Mouse (Mus musculus): ENCODE measurements at regions not wholly inside any gene's neighbourhood (a gene's known extent, or its start where the extent isn't known, plus 50 kb on each side); places are given as distances from the start of the nearest gene placed in this dataset.

DNA sequence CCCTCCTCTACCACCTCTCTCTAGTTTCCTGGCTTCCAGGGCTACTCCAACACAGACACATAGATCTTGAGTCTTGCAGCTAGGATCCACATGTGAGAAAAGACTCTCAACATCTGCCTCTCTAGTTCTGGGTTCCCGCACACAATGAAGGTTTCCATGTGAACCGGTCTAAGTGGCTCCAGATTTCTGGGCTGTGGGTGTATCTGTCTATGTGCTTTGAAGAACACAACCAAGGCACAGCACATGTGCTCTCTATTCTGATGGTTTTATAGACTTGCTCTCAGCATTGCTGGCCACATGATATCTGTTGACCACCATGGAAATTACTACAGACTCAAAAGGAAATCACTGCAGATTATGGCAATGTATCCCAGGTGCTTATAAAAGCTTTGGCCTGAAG is 972.4 kb downstream of the Defb40 start:
- no peak for TF ChIP-seq KAT2A (conservative IDR thresholded peaks at IDR 0.05; ENCODE audit: low read depth, low read length)
- no peak for TF ChIP-seq CTCF (IDR thresholded peaks at IDR 0.05 in 2 of 3, conservative IDR thresholded peaks at IDR 0.05 in 1 of 3; ENCODE audit: control insufficient read depth in 1 of 3, insufficient read depth in 1 of 3, low read depth in 2 of 3, low read length in 3 of 3, poor library complexity in 1 of 3, severe bottlenecking in 1 of 3)
- no peak for TF ChIP-seq EP300 (IDR thresholded peaks at IDR 0.05; ENCODE audit: low read depth in 1 of 2, low read length in 2 of 2)
- TF ChIP-seq NRF1 (IDR thresholded peaks at IDR 0.05; ENCODE audit: insufficient read depth, low read depth, low read length, poor library complexity, severe bottlenecking): no peak
- TF ChIP-seq MAX (IDR thresholded peaks at IDR 0.05; ENCODE audit: low read length): no peak
- no peak for TF ChIP-seq POLR2A (IDR thresholded peaks at IDR 0.05; ENCODE audit: control insufficient read depth in 1 of 2, insufficient read depth in 1 of 2, low read depth in 1 of 2, low read length in 2 of 2, poor library complexity in 1 of 2)
- no peak for TF ChIP-seq MYC (IDR thresholded peaks at IDR 0.05; ENCODE audit: low read depth, low read length)
- no peak for TF ChIP-seq ZMIZ1 (IDR thresholded peaks at IDR 0.05; ENCODE audit: low read depth, low read length)
- no peak for TF ChIP-seq GABPA (IDR thresholded peaks at IDR 0.05; ENCODE audit: low read depth, low read length)
- no peak for TF ChIP-seq USF1 (IDR thresholded peaks at IDR 0.05; ENCODE audit: low read depth, low read length)
